Mouse (Mus musculus) regulatory T cell (primary cell): ENCODE measurements around the gene Acsbg1.

Experiments
- in situ Hi-C: fragments of 300-600 bp; cut with MboI, MseI; formaldehyde crosslinking; loops from one replicate; pipeline ENCODE4 v1.15.1; 2025; ENCODE audit warnings: high pct_unique_total_duplicates

Gene Acsbg1

GRCm38 (mm10) chr9:54671962-54672361 lies 10.3 kb upstream of the Acsbg1 start:
- in situ Hi-C loops: loop anchor here (25.0 kb wide), 1 partner anchor 685 kb away; the partner anchor contains the start of gene Elmod1

GRCm38 (mm10) chr9:54668455-54668854 lies 6.8 kb upstream of the Acsbg1 start:
- in situ Hi-C loops: loop anchor here (25.0 kb wide), 1 partner anchor 681 kb away; the partner anchor contains the start of gene Elmod1

GRCm38 (mm10) chr9:54666116-54666515 lies 4.4 kb upstream of the Acsbg1 start:
- in situ Hi-C loops: loop anchor here (25.0 kb wide), 1 partner anchor 679 kb away; the partner anchor contains the start of gene Elmod1

- in situ Hi-C loops: loop anchor here (25.0 kb wide), 1 partner anchor 677 kb away; the partner anchor contains the start of gene Elmod1
Measured at GRCm38 (mm10) chr9:54664358-54664757, 2.7 kb upstream of the Acsbg1 start.

GRCm38 (mm10) chr9:54658773-54659172 lies 2.9 kb downstream of the Acsbg1 start:
- in situ Hi-C loops: loop anchor here (25.0 kb wide), 1 partner anchor 671 kb away; the partner anchor contains the start of gene Elmod1

GRCm38 (mm10) chr9:54656402-54656801 lies 5.3 kb downstream of the Acsbg1 start:
- in situ Hi-C loops: loop anchor here (25.0 kb wide), 1 partner anchor 669 kb away; the partner anchor contains the start of gene Elmod1

GRCm38 (mm10) chr9:54655846-54656245 lies 5.8 kb downstream of the Acsbg1 start:
- in situ Hi-C loops: loop anchor here (25.0 kb wide), 1 partner anchor 669 kb away; the partner anchor contains the start of gene Elmod1

GRCm38 (mm10) chr9:54652778-54653177 lies 8.9 kb downstream of the Acsbg1 start:
- in situ Hi-C loops: loop anchor here (25.0 kb wide), 1 partner anchor 665 kb away; the partner anchor contains the start of gene Elmod1

GRCm38 (mm10) chr9:54649360-54649759 lies 12.3 kb downstream of the Acsbg1 start:
- in situ Hi-C loops: no loop called here

- in situ Hi-C loops: no loop called here
Measured at GRCm38 (mm10) chr9:54647456-54647855, 14.2 kb downstream of the Acsbg1 start.

- in situ Hi-C loops: no loop called here
Measured at GRCm38 (mm10) chr9:54646252-54646651, 15.4 kb downstream of the Acsbg1 start.

GRCm38 (mm10) chr9:54645530-54645929 lies 16.1 kb downstream of the Acsbg1 start:
- in situ Hi-C loops: no loop called here

- in situ Hi-C loops: no loop called here
Measured at GRCm38 (mm10) chr9:54643179-54643578, 18.5 kb downstream of the Acsbg1 start.

- in situ Hi-C loops: no loop called here
Measured at GRCm38 (mm10) chr9:54642556-54642955, 19.1 kb downstream of the Acsbg1 start.

- in situ Hi-C loops: no loop called here
Measured at GRCm38 (mm10) chr9:54642149-54642548, 19.5 kb downstream of the Acsbg1 start.

- in situ Hi-C loops: no loop called here
Measured at GRCm38 (mm10) chr9:54641548-54641947, 20.1 kb downstream of the Acsbg1 start.

GRCm38 (mm10) chr9:54639192-54639591 lies 22.5 kb downstream of the Acsbg1 start:
- in situ Hi-C loops: no loop called here

- in situ Hi-C loops: no loop called here
Measured at GRCm38 (mm10) chr9:54637510-54638314, 24.0 kb downstream of the Acsbg1 start.

GRCm38 (mm10) chr9:54633401-54633800 lies 28.3 kb downstream of the Acsbg1 start:
- in situ Hi-C loops: no loop called here

GRCm38 (mm10) chr9:54630905-54631304 lies 30.8 kb downstream of the Acsbg1 start:
- in situ Hi-C loops: no loop called here

GRCm38 (mm10) chr9:54629613-54630261 lies 31.9 kb downstream of the Acsbg1 start:
- in situ Hi-C loops: loop anchor here (10.0 kb wide), 1 partner anchor 635 kb away; no protein-coding TSS in a partner anchor

GRCm38 (mm10) chr9:54628752-54629151 lies 32.9 kb downstream of the Acsbg1 start:
- in situ Hi-C loops: loop anchor here (10.0 kb wide), 1 partner anchor 636 kb away; no protein-coding TSS in a partner anchor
